ENCODE assay signal across 8 mouse cellular contexts in genomic region chr3:105958974-105959580, GRCm38 (mm10). TPM values are rescaled to one million over a fixed set of nuclear protein-coding genes. Genes with fewer than 3 reads are reported as not detected.
A peak's percentile ranks its signal among the peaks of the same experiment; 100 is the strongest.
DNase-seq lines count a peak whose midpoint lies in the region; ATAC-seq lines count a peak whose summit lies in the region.

Gene Wdr77, plus strand, starts transcription at chr3:105959369.

- H3K36me3 ChIP-seq in hindbrain, embryonic 16.5 days (ENCODE audit: control insufficient read depth, insufficient read depth, low read length), result peaks cover 26% of the 10 kb centered on the region
- H3K36me3 ChIP-seq in macrophage (ENCODE audit: inconsistent target), result peaks cover 39% of the 10 kb centered on the region

- peak; percentile 97 for DNase-seq in WW6 (ENCODE audit: low read depth, low spot score)
- DNase-seq in cerebellum, postnatal 4 days (ENCODE audit: low spot score in 2 of 2), result peak; percentile 83 to 94
- DNase-seq in gastrocnemius, adult 18-20 months (ENCODE audit: low spot score), result peak; percentile 97
- DNase-seq in left cerebral cortex, adult 18-20 months (ENCODE audit: low spot score in 2 of 2), result peak; percentile 95
- peak; percentile 95 for DNase-seq in right cerebral cortex, adult 18-20 months
- DNase-seq in urinary bladder, postnatal 10 days (ENCODE audit: low spot score), result peak; percentile 80

- H3K27ac ChIP-seq in hindbrain, embryonic 16.5 days (ENCODE audit: low read depth, low read length), result peak within 1 kb of the TSS; percentile 86
- peak within 1 kb of the TSS; percentile 68 for H3K27ac ChIP-seq in macrophage

- under 1% methylated on average over 52 of the region's 52 CpGs for WGBS in hindbrain, embryonic 16.5 days
- under 1% methylated on average over 52 of the region's 52 CpGs for WGBS in macrophage (ENCODE audit: missing documents)

- peak within 1 kb of the TSS; percentile 93 for H3K4me2 ChIP-seq in hindbrain, embryonic 16.5 days (ENCODE audit: low read length)

- H3K4me3 ChIP-seq in hindbrain, embryonic 16.5 days (ENCODE audit: low read length), result peak within 1 kb of the TSS; percentile 94
- H3K4me3 ChIP-seq in macrophage (ENCODE audit: inconsistent target), result peak within 1 kb of the TSS; percentile 96

- H3K9me3 ChIP-seq in hindbrain, embryonic 16.5 days (ENCODE audit: control insufficient read depth, low read length), result no peaks in the 10 kb centered on the region

- peak within 1 kb of the TSS; percentile 94 for H3K9ac ChIP-seq in hindbrain, embryonic 16.5 days (ENCODE audit: low read depth, low read length)

- ATAC-seq in hindbrain, embryonic 16.5 days, result peak; percentile 97

- H3K79me2 ChIP-seq in macrophage (ENCODE audit: inconsistent target), result peaks cover 72% of the 10 kb centered on the region

- H3K27me3 ChIP-seq in hindbrain, embryonic 16.5 days (replicated peaks; ENCODE audit: control insufficient read depth, insufficient read depth, low read length), result no peaks in the 10 kb centered on the region

- H3K4me1 ChIP-seq in hindbrain, embryonic 16.5 days (ENCODE audit: control insufficient read depth, insufficient read depth, low read depth, low read length), result peaks cover 26% of the 10 kb centered on the region

RNA-seq across cellular contexts. Expression of gene Wdr77, which starts in this region (rescaled TPM):
- 10 to 100 TPM; 26.3 to 29.4 TPM for total RNA-seq in gastrocnemius, adult 18-20 months (2021)
- 85.1 and 87.3 TPM in 2 replicates for polyA plus RNA-seq in hindbrain, embryonic 16.5 days (2015; fragmentation: Nextera tagmentation; extraction: Ambion mirVana)
- total RNA-seq in left cerebral cortex, adult 18-20 months (2021), result 10 to 100 TPM; 43.4 to 53.4 TPM
- total RNA-seq in macrophage (2018; cell fraction: chromatin; rRNA removed), result 10 to 100 TPM in 19 of 26 experiments, 1 to 10 TPM in 7; 5.2 to 35.9 (median 18.0) TPM
- 10 to 100 TPM in 18 of 26 experiments, 1 to 10 TPM in 8; 7.1 to 14.5 (median 10.9) TPM for total RNA-seq in macrophage (2018; cell fraction: cytosol; rRNA removed)
- 10 to 100 TPM in 16 of 26 experiments, 1 to 10 TPM in 10; 5.1 to 42.0 (median 11.9) TPM for total RNA-seq in macrophage (2018; cell fraction: nucleus; rRNA removed)
- polyA plus RNA-seq in macrophage (2018), result 11.7 to 27.3 TPM (median 12.7 TPM) in 3 replicates

Comparison
In these comparisons a context has a peak if more than half of its experiments do, and no peak if none do; other contexts are left out.
1. Peak in every context shown above with its lines: DNase-seq, ATAC-seq, H3K4me3 ChIP-seq and H3K27ac ChIP-seq.